Mouse (Mus musculus) cerebellum, adult 2 months (tissue): ENCODE data around the gene Slc46a1.

Experiments
- CTCF ChIP-seq: fragments of 200-500 bp; IDR thresholded peaks from 2 replicates; pipeline ENCODE4 v1.5.1; 2011; ENCODE audit warnings: low read depth, mild to moderate bottlenecking, control low read depth, low read length, moderate library complexity, borderline replicate concordance; ENCODE audit not compliant: insufficient read depth
- POLR2A ChIP-seq: fragments of 200-500 bp; IDR thresholded peaks from 2 replicates; pipeline ENCODE4 v1.6.1; 2011; ENCODE audit warnings: low read length, control low read depth, borderline replicate concordance; ENCODE audit not compliant: insufficient read depth

GRCm38 (mm10) chr11:78509148-78509547 lies 43.7 kb downstream of the Slc46a1 start:
- TF ChIP-seq CTCF (peak; percentile 37; the same call in 1 of the 2 replicates), POLR2A (no peak)
